Mouse (Mus musculus) cortical plate, adult 2 months (tissue): Measurements from ENCODE around the gene Tmem131.

Source experiments
- CTCF ChIP-seq: fragments of 200-500 bp; IDR thresholded peaks from 2 replicates; pipeline ENCODE4 v1.5.1; 2011; ENCODE audit warnings: mild to moderate bottlenecking, control low read depth, low read length; ENCODE audit not compliant: insufficient read depth; ENCODE audit errors: extremely low read depth
- POLR2A ChIP-seq: fragments of 200-500 bp; IDR thresholded peaks from 2 replicates; pipeline ENCODE4 v1.6.1; 2011; ENCODE audit warnings: mild to moderate bottlenecking, low read length, control low read depth; ENCODE audit not compliant: insufficient read depth; ENCODE audit errors: extremely low read depth

GRCm38 (mm10) chr1:36970918-36971617, 27.6 kb upstream of the Tmem131 start:
- TF ChIP-seq POLR2A: no peak
- TF ChIP-seq CTCF: no peak
